Mouse (Mus musculus) common myeloid progenitor, adult 5-6 weeks (primary cell): ENCODE results near the gene 4931428F04Rik. TPM values are rescaled to one million over a fixed set of nuclear protein-coding genes. Genes with fewer than 3 reads are reported as not detected.
"Not testable (repeated sequence)": the region's sequence is repeated elsewhere in the genome, so short reads cannot be mapped to it uniquely, and the experiment has no call there.

ENCODE experiments used
- ATAC-seq: replicated peaks from 2 replicates; pipeline ENCODE4 v1.8.0; 2016; ENCODE audit warnings: low read depth, mild to moderate bottlenecking, moderate TSS enrichment, inconsistent platforms; ENCODE audit not compliant: poor library complexity, severe bottlenecking
- total RNA-seq: library from RNA; stranded (forward); fragments of 200-1000, 187-1606 nt; gene quantifications from 2 replicates; pipeline ENCODE4 v1.2.3, GENCODE M21; 2017

The 4931428F04Rik gene
- total RNA-seq, 1 experiment from 2014 or later = 2.9 TPM

- no peak for ATAC-seq
Measured at GRCm38 (mm10) chr8:105235206-105235605, 54.5 kb downstream of the 4931428F04Rik start.

DNA sequence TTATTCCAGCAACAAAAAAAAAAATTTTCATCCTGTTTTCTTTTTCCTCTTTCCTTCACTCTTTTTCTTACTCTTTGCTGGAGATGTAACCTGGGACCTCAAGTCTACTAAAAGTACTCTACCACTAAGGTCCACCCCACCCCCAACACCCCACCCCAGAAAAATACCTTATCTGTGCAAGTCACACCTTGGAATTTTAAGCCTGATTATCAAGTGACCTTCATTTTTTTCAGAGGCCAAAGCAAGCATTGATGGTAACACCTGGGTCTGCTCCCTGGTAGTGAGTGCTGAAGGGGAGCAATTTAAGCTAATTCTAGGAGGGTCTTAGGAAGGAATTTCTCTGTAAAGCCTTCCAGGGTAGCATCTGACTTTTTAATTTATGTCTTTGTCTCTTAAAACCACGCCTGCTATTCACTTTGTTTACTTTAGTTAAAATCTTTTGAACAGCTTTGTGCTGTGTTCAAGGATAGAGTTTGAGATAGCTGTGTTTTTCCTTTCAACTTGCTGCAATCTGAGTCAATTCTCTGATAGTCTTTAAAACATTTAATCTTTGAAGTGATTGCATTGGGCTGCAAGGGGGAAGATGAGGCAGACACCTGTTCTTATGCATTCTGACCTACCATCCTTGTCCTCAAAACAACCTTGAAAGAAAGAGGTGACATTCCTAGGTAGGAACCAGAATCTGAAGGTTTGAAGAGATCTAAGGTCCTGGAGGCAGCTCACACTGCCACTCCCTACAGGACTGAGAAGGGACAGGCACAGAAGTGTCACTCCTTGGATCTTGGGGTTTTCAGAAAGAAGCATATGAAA is 56.3 kb downstream of the 4931428F04Rik start:
- ATAC-seq = no peak

- ATAC-seq = not testable (repeated sequence)
Measured at GRCm38 (mm10) chr8:105232321-105232693, 57.4 kb downstream of the 4931428F04Rik start.

GRCm38 (mm10) chr8:105231503-105232320 is 58.0 kb downstream of the 4931428F04Rik start:
- ATAC-seq = 0 out of 2 replicates have a peak, but pooled peaks have one; percentile 36

Other genes starting within 250 kb of the 4931428F04Rik start
- gene Ces3a, start 241.3 kb downstream of the 4931428F04Rik start, total RNA-seq = not detected in 2 replicates
- gene Ces3b, start 206.1 kb downstream of the 4931428F04Rik start, total RNA-seq = not detected in 2 replicates
- gene Ces4a, start 158.1 kb downstream of the 4931428F04Rik start, total RNA-seq = not detected in 2 replicates
- gene Cbfb, start 119.2 kb downstream of the 4931428F04Rik start, total RNA-seq = 163 and 164 TPM in 2 replicates
- 15.8 and 18.0 TPM in 2 replicates for gene D230025D16Rik, start 64.7 kb downstream of the 4931428F04Rik start, total RNA-seq
- gene B3gnt9, start 34.7 kb downstream of the 4931428F04Rik start, total RNA-seq = 0.18 TPM in 1 of 2 replicates, not detected in the other
- gene Tradd, start 25.3 kb downstream of the 4931428F04Rik start, total RNA-seq = 14.2 and 19.1 TPM in 2 replicates
- gene Fbxl8, start 25.2 kb downstream of the 4931428F04Rik start, total RNA-seq = 5.2 and 5.6 TPM in 2 replicates
- not detected in 2 replicates for gene Hsf4, start 20.1 kb downstream of the 4931428F04Rik start, total RNA-seq
- 0.05 TPM in 1 of 2 replicates, not detected in the other for gene Nol3, start 13.7 kb downstream of the 4931428F04Rik start, total RNA-seq
- gene Exoc3l, start 6.2 kb upstream of the 4931428F04Rik start, total RNA-seq = 2.3 and 2.6 TPM in 2 replicates
- gene E2f4, start 7.8 kb upstream of the 4931428F04Rik start, total RNA-seq = 52.6 and 69.5 TPM in 2 replicates
- gene Elmo3, start 15.7 kb upstream of the 4931428F04Rik start, total RNA-seq = 2.1 and 5.1 TPM in 2 replicates
- 1.2 and 4.0 TPM in 2 replicates for gene Lrrc29, start 36.4 kb upstream of the 4931428F04Rik start, total RNA-seq
- 21.7 and 28.4 TPM in 2 replicates for gene Tmem208, start 36.5 kb upstream of the 4931428F04Rik start, total RNA-seq
- 4.2 and 7.3 TPM in 2 replicates for gene Fhod1, start 58.1 kb upstream of the 4931428F04Rik start, total RNA-seq
- gene Slc9a5, start 59.0 kb upstream of the 4931428F04Rik start, total RNA-seq = 0.10 and 0.46 TPM in 2 replicates
- gene Plekhg4, start 83.4 kb upstream of the 4931428F04Rik start, total RNA-seq = not detected in 2 replicates
- not detected in 2 replicates for gene Kctd19, start 123.6 kb upstream of the 4931428F04Rik start, total RNA-seq
- 0.69 and 1.5 TPM in 2 replicates for gene Lrrc36, start 123.7 kb upstream of the 4931428F04Rik start, total RNA-seq
- gene Tppp3, start 181.7 kb upstream of the 4931428F04Rik start, total RNA-seq = not detected in 2 replicates
- gene Zdhhc1, start 207.0 kb upstream of the 4931428F04Rik start, total RNA-seq = 2.4 and 3.5 TPM in 2 replicates
- gene Hsd11b2, start 228.9 kb upstream of the 4931428F04Rik start, total RNA-seq = not detected in 2 replicates